In genomic region chr12:40176158-40176557, GRCm38 (mm10) we compare ENCODE assay signal across 21 mouse cellular contexts. TPM values are rescaled to one million over a fixed set of nuclear protein-coding genes. Genes with fewer than 3 reads are reported as not detected.
"Had no signal": no experiment of that assay in that cellular context is flagged by ENCODE, and none has a peak within 500 bp of the region (broad histone marks: within the 10 kb centered on the region; RNA-seq: fewer than 3 reads in every experiment).

No protein-coding gene starts in this region.

- H3K36me3 ChIP-seq: neural tube, embryonic 13.5 days; neural tube, embryonic 15.5 days; stomach, embryonic 15.5 days had no signal

- H3K4me3 ChIP-seq: neural tube, embryonic 13.5 days; neural tube, embryonic 15.5 days; stomach, embryonic 15.5 days had no signal

- H3K9ac ChIP-seq: neural tube, embryonic 13.5 days; neural tube, embryonic 15.5 days; stomach, embryonic 15.5 days had no signal

- H3K9me3 ChIP-seq: neural tube, embryonic 13.5 days; neural tube, embryonic 15.5 days; stomach, embryonic 15.5 days had no signal

- DNase-seq: retina, postnatal 1 day; right cerebral cortex, adult 18-20 months; right cerebral cortex, postnatal 14 days; right cerebral cortex, postnatal 25 days; right cerebral cortex, postnatal 4 days; spleen, adult 18-20 months; thymus, adult 18-20 months; thymus, adult 2 months; thymus, postnatal 14 days; thymus, postnatal 25 days; thymus, postnatal 36 days; thymus, postnatal 4 days had no signal

- H3K27ac ChIP-seq: neural tube, embryonic 13.5 days; neural tube, embryonic 15.5 days; stomach, embryonic 15.5 days; stomach, postnatal 0 days had no signal

- H3K4me1 ChIP-seq: neural tube, embryonic 13.5 days; neural tube, embryonic 15.5 days; stomach, embryonic 15.5 days had no signal

- H3K27me3 ChIP-seq: neural tube, embryonic 13.5 days; neural tube, embryonic 15.5 days; stomach, embryonic 15.5 days had no signal

RNA-seq across cellular contexts. Expression of gene Lsmem1, which starts 23.1 kb away (rescaled TPM):
- polyA plus RNA-seq: small intestine, adult 2 months; stomach, embryonic 14.5 days; stomach, postnatal 0 days; testis, adult 2 months had no signal

RNA-seq across cellular contexts. Expression of gene Scin, which starts 42.1 kb away (rescaled TPM):
- total RNA-seq: neutrophil, adult 5-6 weeks had no signal
- polyA plus RNA-seq: neural tube, embryonic 14.5 days had no signal
